Mouse (Mus musculus) erythroblast, embryonic 14.5 days (primary cell): Measurements from ENCODE around the gene Klhl29.

ENCODE experiments used
- GATA1 ChIP-seq: IDR thresholded peaks from 2 replicates; pipeline ENCODE4 v1.6.1; 2012; ENCODE audit warnings: low read length, inconsistent platforms, mixed read lengths
- TAL1 ChIP-seq: IDR thresholded peaks from 3 replicates; pipeline ENCODE4 v1.6.1; 2012; ENCODE audit warnings: low read length, inconsistent platforms, mixed read lengths

- TF ChIP-seq TAL1 (no peak), GATA1 (no peak)
These were observed 16.4 kb downstream of the Klhl29 start for GRCm38 (mm10) chr12:5359065-5359464.
